Mouse (Mus musculus) thymus, postnatal 4 days (tissue): ENCODE results near the gene Olfr571.

Experiments
- DNase-seq: peaks from one replicate; pipeline ENCODE4 v3.0.0; 2021

The Olfr571 gene

GRCm38 (mm10) chr7:102917032-102917875, at the start of gene Olfr571:
Gene Olfr571, minus strand, starts transcription at chr7:102917536.
- DNase-seq: no peak

DNA sequence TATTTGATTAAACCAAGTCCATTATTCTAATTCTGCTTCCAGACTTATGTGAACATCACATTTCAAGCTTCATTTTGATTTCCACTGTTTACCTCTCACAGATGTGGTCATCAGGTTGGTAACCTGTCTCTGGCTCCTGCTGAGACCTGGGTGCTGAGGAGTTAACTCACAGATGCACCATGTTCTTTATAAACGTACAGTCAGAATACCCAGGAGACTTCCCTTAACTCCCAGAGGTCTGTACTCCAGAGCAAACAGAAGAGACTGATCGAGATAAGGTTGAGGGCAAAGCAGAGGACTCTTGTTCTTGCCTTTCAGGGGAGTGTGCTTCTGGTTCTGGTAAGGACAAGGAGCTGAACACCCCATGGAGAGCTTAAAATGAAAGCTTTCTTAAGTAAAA, 45.0 kb upstream of the Olfr571 start, which contains the start of gene Olfr576:
Gene Olfr576 (plus strand): TSS at position 301 of the 400 bp plus-strand sequence.
- DNase-seq: no peak

DNA sequence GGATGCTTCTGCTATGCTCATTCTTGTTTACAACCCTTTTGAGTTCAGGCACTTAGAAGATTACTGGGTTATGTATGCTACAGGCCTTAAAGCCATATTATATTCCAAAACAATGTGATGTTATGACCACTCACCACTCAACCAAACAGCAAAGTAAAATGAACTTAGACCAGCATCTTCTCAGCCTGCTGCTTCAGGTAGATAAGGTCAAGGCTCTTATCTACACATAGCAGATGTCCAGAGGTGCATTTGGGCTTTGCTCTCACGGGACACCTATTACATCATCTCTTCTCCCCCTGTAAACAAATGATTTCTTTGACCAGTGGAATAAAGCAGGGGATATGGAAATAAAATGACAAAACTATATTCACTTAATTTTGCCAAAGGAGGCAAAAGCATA, 41.3 kb upstream of the Olfr571 start, which contains the start of gene Olfr575:
Gene Olfr575 (minus strand): TSS at position 183 of the 400 bp plus-strand sequence.
- no peak for DNase-seq

GRCm38 (mm10) chr7:102958137-102958536, 40.8 kb upstream of the Olfr571 start:
- DNase-seq: no peak

DNA sequence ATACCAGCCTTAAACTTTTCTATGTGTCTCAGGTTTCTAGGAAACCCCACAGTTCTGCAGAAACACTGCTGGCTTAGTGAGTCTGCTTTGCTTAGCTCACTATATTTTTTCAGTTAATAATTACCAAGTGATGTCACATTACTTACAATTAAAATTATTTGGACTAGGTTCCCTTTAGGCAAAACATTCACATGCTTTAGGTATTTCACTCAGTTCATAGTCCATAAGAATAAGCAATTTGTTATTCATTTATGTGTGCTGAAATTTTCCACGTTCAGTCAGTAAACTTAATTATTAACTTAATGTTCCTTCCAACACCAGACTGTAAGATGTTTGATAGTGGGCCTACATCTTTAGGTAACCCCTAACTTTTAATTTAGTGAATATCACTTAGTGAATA, 33.4 kb upstream of the Olfr571 start:
- DNase-seq: no peak

DNA sequence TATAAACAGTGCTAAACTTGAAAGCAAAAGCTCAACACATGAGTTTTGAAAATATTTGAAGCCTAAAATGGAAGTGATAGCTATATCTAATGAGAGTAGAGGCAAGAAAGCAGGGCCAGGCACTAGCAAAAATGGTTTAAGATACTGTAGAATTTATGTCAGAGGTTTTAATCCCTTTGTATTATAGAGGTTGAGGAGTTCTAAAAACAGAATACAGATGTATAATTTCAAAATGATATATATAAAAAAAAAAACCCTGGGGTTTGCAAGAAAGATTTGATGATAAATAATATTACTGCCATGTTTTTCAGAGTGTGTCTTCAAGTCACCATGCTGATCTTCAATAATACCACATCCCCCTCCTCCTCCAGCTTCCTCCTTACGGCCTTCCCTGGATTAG, 30.8 kb upstream of the Olfr571 start, which contains the start of gene Olfr574:
Gene Olfr574 (plus strand): TSS at position 301 of the 400 bp plus-strand sequence.
- no peak for DNase-seq

DNA sequence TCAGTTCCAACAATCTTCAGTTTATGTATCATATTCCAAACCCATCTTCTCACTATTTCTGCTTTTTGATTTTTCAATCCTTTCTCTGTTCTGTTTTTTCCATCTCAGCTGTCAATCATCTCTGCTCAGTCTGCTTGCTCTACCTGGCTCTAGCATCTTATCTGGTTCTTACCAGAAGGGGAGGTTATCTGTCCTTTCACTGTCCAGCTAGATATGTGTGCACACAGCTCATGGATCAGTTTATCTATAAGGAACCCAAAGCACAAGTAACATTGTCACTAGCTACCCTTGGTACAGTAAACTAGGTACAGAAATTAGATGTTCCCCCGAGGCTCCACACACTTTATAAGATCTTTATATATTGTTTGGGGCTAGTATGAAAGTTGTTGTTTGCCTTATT, 26.1 kb upstream of the Olfr571 start:
- no peak for DNase-seq

DNA sequence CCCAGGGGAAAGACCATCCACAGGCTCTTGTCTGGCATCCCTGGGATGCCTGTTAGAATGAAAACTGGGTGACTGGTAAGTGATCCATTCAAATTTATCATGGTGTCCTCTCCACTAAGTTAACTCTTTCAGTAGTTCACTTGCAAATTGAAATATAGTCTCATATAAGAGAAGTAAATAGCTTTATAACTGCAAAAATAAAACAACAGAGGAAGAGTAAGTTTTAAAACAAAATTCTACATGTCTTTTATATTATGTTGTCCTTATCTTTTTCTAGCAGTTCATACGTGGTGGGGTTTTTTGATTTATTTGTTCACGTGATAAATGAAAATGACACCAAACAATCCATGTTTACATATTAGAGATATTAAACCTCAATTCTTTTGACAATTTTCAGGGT, 25.1 kb upstream of the Olfr571 start, which contains the start of gene Olfr573-ps1:
Gene Olfr573-ps1 (minus strand): TSS at position 101 of the 400 bp plus-strand sequence.
- no peak for DNase-seq

GRCm38 (mm10) chr7:102927105-102927504, 9.8 kb upstream of the Olfr571 start:
- DNase-seq: no peak

DNA sequence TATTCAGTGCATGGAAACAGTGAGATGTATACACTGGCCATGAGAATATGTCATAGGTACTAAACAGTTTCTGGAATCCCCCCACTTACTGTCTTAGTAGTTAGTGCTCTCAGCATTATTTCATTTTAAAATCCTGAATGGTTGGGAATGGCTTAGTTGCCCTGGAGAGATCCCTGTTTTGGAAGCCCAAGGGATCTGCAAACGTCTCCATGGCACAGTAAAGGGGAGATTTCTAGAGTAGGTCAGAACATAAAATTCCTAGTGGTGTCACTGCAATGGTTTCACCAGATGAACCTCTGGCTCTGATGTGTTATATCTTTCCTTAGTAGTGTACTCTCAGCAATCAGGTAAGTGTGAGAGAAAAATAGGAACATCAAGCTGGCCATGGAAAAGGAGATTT, 6.8 kb upstream of the Olfr571 start, which contains the start of gene Olfr572:
Gene Olfr572 (plus strand): TSS at position 301 of the 400 bp plus-strand sequence.
- DNase-seq: no peak

DNA sequence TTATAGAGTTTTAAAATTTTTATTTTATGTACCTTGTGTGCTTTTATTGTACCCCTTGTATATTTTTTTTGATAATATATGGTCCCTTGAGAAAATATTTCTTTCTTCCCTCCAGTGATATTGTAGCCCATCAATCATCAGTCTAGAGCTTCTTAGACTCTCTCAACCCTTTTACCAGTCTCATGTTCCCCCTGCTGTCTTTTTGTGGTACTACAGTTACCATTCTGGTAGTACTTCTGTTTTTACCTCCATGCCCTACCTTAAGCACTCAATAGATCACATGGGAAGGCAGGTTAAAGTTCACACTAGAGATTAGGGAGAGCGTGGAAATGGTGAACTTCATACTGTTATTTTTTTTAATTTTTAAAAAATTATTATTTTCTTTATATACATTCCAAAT, 2.3 kb upstream of the Olfr571 start:
- DNase-seq: no peak

GRCm38 (mm10) chr7:102916405-102916804, 931 bp downstream of the Olfr571 start:
- DNase-seq: no peak

DNA sequence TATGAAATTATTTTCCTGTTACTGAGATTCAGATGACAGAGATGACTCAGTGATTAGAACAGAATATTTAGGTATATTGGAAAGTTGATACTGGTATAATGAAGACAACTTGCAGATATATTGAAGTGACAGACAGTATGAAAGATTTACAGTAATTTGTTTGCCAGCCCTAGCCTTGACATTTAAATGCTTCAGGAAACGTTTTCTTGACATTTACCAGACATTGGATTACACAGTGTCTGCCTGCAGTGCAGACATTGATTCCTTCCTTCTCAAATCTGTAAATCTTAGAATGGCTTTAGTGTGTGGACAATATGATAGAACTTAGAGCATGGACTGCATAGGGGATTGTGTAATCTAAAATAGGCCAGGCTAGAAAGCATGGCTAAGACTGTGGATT, 2.1 kb downstream of the Olfr571 start:
- no peak for DNase-seq

GRCm38 (mm10) chr7:102890782-102891181, 26.6 kb downstream of the Olfr571 start, which contains the start of gene Olfr569:
Gene Olfr569, minus strand, starts transcription at chr7:102890882.
- no peak for DNase-seq

GRCm38 (mm10) chr7:102876822-102877221, 40.5 kb downstream of the Olfr571 start, which contains the start of gene Olfr568:
Gene Olfr568, plus strand, starts transcription at chr7:102877122.
- DNase-seq: no peak

GRCm38 (mm10) chr7:102858665-102859064, 58.7 kb downstream of the Olfr571 start, which contains the start of gene Olfr566:
Gene Olfr566, minus strand, starts transcription at chr7:102858765.
- no peak for DNase-seq

DNA sequence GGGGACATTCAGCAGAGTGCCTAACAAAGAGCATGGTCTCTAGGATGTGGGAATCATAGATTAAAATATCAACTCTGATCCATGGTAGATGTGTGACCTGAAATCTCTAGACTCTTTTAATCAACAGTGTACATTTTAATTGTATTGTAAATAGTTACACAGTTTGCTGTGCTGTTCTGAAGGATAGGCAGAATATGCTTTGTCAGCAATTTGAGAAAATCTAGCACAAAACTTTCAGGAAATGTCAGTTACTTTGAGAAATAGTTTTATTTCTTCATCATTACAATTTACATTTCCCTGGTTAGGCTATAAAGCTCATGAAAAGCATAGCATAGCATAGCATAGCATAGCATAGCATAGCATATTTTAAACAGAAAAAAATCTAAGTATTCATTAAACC, 61.5 kb downstream of the Olfr571 start:
- no peak for DNase-seq
